Mouse (Mus musculus) midbrain, embryonic 12.5 days (tissue): ENCODE results near the gene Gm10644. TPM values are rescaled to one million over a fixed set of nuclear protein-coding genes. Genes with fewer than 3 reads are reported as not detected.

Source experiments
- ATAC-seq: fragments of 200-750 bp; cut with Nextera tagmentation; 2 replicates; pipeline ENCODE4 v1.8.0; 2017; ENCODE audit warnings: low read depth, moderate TSS enrichment, moderate library complexity; ENCODE audit not compliant: low FRiP score
- H3K27ac ChIP-seq: fragments of 300-500 bp; sonication (generic); replicated peaks from 2 replicates; pipeline ENCODE4 v1.5.1; 2016; ENCODE audit warnings: mild to moderate bottlenecking
- H3K27me3 ChIP-seq: fragments of 300-500 bp; sonication (generic); 2 replicates; pipeline ENCODE4 v1.6.1; 2016; ENCODE audit warnings: mild to moderate bottlenecking
- H3K36me3 ChIP-seq: fragments of 300-500 bp; sonication (generic); 2 replicates; pipeline ENCODE4 v1.6.1; 2016
- H3K4me1 ChIP-seq: fragments of 300-500 bp; sonication (generic); 2 replicates; pipeline ENCODE4 v1.6.1; 2016
- H3K4me2 ChIP-seq: fragments of 300-500 bp; sonication (generic); replicated peaks from 2 replicates; pipeline ENCODE4 v1.6.1; 2016; ENCODE audit warnings: mild to moderate bottlenecking, moderate library complexity
- H3K4me3 ChIP-seq: fragments of 300-500 bp; sonication (generic); 2 replicates; pipeline ENCODE4 v1.5.1; 2016; ENCODE audit warnings: mild to moderate bottlenecking
- H3K9ac ChIP-seq: fragments of 300-500 bp; sonication (generic); replicated peaks from 2 replicates; pipeline ENCODE4 v1.6.1; 2016; ENCODE audit warnings: mild to moderate bottlenecking, moderate library complexity
- H3K9me3 ChIP-seq: fragments of 300-500 bp; sonication (generic); 2 replicates; pipeline ENCODE4 v1.6.1; 2016; ENCODE audit warnings: mild to moderate bottlenecking
- WGBS: fragments of 180-500 bp; shearing (Covaris S2); methylation state at CpG from one replicate; pipeline ENCODE4 v1.1.7; 2016; 5-methylcytosine and 5-hydroxymethylcytosine counted together
- polyA plus RNA-seq: library from polyadenylated mRNA; unstranded; fragments of >200 nt; fragmentation: Nextera tagmentation; extraction: Ambion mirVana; gene quantifications from 2 replicates; pipeline ENCODE4 v1.2.1, GENCODE M21; 2016

Gene Gm10644
- polyA plus RNA-seq, result 0.76 and 0.88 TPM in 2 replicates

DNA sequence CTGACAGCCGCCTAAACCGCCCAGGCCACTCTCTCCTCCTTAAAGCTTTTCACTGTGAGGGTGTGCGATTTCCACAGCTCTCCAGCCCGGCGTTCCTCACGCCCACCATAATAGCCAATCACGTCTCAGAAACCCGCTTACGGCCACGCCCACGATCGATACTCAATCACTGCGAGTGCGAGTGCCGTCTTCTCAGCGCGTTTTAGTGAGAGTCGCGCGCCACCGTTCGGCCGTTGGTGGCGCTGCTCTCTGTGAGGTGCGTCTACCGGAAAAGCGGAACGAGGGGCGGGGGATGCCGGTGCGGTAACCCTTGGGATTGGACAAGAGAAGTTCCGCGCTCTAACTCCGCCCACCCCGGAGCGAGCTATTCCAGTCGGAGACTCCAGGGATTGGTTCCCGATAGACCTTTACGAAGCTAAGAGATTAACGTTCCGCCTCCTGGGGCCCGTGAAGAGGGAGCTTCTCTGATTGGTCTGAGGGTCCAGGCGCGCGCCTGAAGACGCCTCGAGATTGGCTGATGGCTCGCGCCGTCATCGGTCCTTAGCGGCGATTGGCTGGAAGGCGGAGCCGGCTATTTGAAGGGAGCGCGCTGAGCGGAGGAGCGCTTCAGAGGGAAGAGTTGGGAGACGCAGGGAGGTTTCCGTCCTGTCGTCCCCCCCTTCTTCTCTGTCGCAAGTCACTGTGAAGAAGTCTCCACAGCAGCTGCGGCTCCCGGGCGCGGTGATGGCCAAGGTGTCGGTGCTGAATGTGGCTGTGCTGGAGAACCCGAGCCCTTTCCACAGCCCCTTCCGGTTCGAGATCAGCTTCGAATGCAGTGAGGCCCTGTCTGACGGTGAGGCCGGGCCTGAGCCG, at the start of gene Gm10644, which contains the start of gene Asf1b:
Gene Gm10644, minus strand, starts transcription at position 100 of the 852 bp plus-strand sequence.
Gene Asf1b, plus strand, starts transcription at position 402 of the 852 bp plus-strand sequence.
- no peaks in the 10 kb centered on the region for H3K36me3 ChIP-seq
- under 1% methylated on average over 75 of the region's 75 CpGs for WGBS
- peak; percentile 99 for ATAC-seq
- peak within 1 kb of the TSS; percentile 82 for H3K4me2 ChIP-seq
- H3K9me3 ChIP-seq, result no peaks in the 10 kb centered on the region
- peaks cover 17% of the 10 kb centered on the region for H3K4me1 ChIP-seq
- 0 out of 2 replicates have a peak within 1 kb of the TSS, but pooled peaks have one; percentile 11 for H3K27ac ChIP-seq
- H3K9ac ChIP-seq, result peak within 1 kb of the TSS; percentile 62
- peak within 1 kb of the TSS; percentile 59 for H3K4me3 ChIP-seq
- H3K27me3 ChIP-seq, result no peaks in the 10 kb centered on the region

DNA sequence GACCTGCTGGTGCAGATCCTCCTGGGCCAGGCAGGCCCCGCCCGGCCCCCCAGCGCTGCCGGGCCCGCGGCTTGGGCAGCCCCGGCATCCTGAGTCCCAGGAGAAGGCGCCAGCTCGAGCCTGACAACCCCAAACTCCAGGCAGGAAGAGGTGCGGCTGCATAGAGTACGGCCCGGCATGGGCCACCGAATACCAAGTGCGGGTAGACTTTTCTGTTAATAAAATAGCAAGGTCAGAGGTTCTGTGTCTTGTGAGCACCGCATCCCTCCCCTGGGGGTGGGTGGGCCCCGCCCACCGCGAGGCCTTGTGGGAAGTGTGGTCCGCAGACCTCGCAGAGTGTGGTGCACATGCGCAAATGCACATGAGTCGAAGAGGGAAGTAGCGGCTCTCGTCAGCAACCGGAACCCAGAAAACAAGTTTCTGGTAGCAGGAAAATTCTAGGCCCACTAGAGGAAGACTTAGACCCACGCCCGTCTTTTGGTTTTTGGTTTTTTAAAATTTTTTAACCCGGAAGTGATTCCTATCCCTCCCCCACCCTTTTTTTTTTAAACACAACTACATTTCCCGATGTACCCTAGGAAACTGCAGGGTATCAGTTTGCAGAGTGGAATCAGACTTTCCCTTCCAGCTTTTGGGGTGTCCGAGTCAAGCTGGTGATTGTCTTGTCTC, 49.7 kb upstream of the Gm10644 start:
- peak overlapping the region; percentile 67 for H3K27ac ChIP-seq
- peaks cover 5% of the 10 kb centered on the region for H3K36me3 ChIP-seq
- peak overlapping the region; percentile 56 for H3K4me3 ChIP-seq
- H3K9me3 ChIP-seq, result no peaks in the 10 kb centered on the region
- peak; percentile 83 for ATAC-seq
- peaks cover 32% of the 10 kb centered on the region for H3K4me1 ChIP-seq
- peak overlapping the region; percentile 55 for H3K9ac ChIP-seq
- peaks cover 41% of the 10 kb centered on the region for H3K27me3 ChIP-seq
- peak overlapping the region; percentile 69 for H3K4me2 ChIP-seq
- WGBS, result under 1% methylated on average over 30 of the region's 30 CpGs

DNA sequence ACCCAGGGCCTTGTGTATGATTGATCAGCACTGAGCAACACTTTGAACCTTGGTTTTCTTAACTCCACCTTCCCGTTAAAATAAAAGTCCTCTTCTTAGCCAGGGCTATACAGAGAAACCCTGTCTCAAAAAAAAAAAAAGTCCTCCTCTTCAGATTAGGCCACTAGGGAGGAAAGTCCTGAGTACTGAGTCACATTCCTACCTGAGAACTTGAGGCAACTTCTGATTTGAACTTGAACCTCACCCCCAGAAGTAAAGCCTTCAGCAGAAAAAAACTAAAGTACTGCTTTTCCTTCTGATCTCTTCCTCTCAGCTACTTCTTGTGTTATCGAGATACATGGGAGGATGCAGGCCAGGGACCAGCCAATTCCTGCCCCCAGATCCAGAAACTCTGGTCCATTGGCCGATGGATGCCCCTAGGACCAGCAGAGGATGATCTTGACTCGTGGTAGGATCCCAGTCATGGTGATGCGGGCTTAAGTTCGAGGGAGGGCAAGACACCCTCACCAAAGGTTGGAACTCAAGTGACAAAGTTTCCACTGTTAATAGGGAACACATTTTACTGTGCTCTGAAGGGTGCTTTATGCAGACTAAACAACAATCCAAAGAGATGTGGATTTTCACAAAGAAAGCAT, 48.7 kb upstream of the Gm10644 start:
- no peak overlapping the region for H3K27ac ChIP-seq
- no peak for ATAC-seq
- H3K27me3 ChIP-seq, result peaks cover 46% of the 10 kb centered on the region
- H3K9me3 ChIP-seq, result no peaks in the 10 kb centered on the region
- peaks cover 10% of the 10 kb centered on the region for H3K36me3 ChIP-seq
- peak overlapping the region; percentile 55 for H3K9ac ChIP-seq
- H3K4me3 ChIP-seq, result peak overlapping the region; percentile 56
- H3K4me2 ChIP-seq, result peak overlapping the region; percentile 69
- H3K4me1 ChIP-seq, result peaks cover 41% of the 10 kb centered on the region
- 74% methylated on average over 6 of the region's 6 CpGs for WGBS

DNA sequence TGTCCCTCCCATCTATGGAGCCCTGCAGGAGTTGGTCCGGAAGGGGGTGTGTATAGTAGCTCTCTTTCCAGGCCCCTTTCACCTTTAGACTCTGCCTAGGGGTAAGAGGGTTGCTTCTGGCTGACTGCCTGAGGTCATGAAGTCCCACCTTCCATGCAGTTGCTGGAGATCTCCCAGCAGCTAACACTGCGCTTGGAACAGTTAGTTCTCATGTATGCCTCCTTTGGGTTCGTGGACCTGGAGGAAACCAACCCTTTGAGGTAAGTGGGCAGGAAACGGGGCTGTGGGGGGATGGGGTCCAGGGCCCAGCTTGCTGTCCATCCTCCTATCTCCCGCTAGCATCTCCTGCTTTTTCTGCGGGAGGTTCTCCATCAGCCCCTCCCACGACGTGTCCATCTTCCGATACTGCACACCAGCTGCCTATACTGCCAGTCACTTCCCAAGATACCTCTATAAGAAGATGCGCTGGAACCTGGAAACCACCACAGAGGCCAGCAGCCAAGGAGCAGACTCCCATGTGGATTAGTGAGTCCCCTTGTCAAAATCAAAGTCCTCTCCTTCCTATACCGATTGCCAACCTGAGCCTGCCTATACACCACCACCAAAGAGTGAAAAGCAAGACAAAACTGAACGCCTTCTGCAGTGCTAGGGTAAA, 48.1 kb upstream of the Gm10644 start:
- Histone ChIP-seq H3K27me3 (peaks cover 46% of the 10 kb centered on the region), H3K36me3 (peaks cover 10% of the 10 kb centered on the region), H3K4me3 (no peak overlapping the region), H3K9me3 (no peaks in the 10 kb centered on the region), H3K9ac (no peak overlapping the region), H3K27ac (no peak overlapping the region), H3K4me1 (peaks cover 46% of the 10 kb centered on the region), H3K4me2 (0 out of 2 replicates have a peak overlapping the region, but pooled peaks have one; percentile 5)
- ATAC-seq, result no peak
- WGBS, result 57% methylated on average over 12 of the region's 12 CpGs

DNA sequence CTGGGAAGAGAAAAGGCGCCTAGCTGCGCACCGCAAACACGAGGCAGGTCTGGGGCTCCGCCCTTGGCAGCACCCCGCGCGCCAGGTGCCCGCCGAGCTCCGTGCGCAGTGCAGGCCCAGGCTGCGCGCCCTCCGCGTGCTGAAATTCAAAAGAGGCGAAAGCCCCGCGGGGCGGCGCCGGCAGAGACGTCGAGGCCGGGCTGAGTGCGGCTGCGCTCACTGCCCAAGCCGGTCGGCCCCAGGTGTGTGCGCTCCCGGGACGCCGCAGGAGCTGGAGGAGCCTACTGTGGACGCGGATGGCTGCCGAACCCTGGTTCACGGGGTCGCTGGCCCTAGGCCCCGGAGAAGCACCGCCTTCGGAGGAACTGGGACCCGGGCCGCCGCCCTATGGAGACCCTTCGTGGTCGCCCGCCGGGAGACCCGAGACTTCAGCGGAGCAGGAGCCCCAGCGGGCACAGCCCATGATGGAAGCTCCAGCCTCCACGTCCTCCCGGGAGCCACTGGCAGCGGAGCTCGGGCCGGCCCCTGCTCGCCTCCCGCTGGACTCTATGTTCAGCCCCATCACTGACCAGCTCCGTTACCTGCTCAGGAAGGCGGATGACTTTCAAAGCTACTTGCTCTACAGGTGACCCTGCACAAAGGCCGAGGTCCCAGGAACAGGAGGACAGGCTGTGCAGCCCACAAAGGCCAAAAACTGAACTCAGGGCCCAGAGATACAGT, 46.4 kb upstream of the Gm10644 start, which contains the start of gene 1700067K01Rik:
Gene 1700067K01Rik, plus strand, starts transcription at position 222 of the 720 bp plus-strand sequence.
- Histone ChIP-seq H3K27ac (no peak within 1 kb of the TSS), H3K9ac (0 out of 2 replicates have a peak within 1 kb of the TSS, but pooled peaks have one; percentile 28), H3K27me3 (peaks cover 46% of the 10 kb centered on the region), H3K4me2 (peak within 1 kb of the TSS; percentile 35), H3K4me1 (peaks cover 46% of the 10 kb centered on the region), H3K36me3 (peaks cover 10% of the 10 kb centered on the region), H3K9me3 (no peaks in the 10 kb centered on the region), H3K4me3 (peak within 1 kb of the TSS; percentile 14)
- ATAC-seq, result no peak
- 18% methylated on average over 55 of the region's 61 CpGs for WGBS

DNA sequence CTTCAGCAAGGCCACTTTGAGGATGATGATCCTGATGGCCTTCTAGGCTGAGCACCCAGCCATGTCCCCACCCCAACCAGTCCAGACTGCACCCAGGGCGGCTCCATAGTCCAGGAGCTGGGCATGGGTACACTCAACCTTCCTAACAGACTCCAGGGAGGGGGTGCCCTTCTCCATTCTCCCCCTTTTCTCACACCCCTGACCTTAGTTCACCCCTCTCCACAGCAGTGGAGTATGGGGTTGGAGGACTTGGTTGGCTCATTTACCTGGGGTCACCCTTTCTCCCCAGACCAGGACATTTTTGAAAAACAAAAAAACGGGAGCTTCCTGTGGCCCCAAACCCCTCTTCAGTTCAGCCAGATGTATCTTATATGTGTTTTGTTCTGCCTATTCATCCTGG, 44.8 kb upstream of the Gm10644 start:
- no peak overlapping the region for H3K4me3 ChIP-seq
- H3K4me2 ChIP-seq, result no peak overlapping the region
- H3K36me3 ChIP-seq, result peaks cover 14% of the 10 kb centered on the region
- no peak for ATAC-seq
- WGBS, result 94% methylated on average over 2 of the region's 2 CpGs
- H3K9ac ChIP-seq, result no peak overlapping the region
- H3K27ac ChIP-seq, result no peak overlapping the region
- no peaks in the 10 kb centered on the region for H3K9me3 ChIP-seq
- H3K27me3 ChIP-seq, result peaks cover 46% of the 10 kb centered on the region
- H3K4me1 ChIP-seq, result peaks cover 49% of the 10 kb centered on the region

DNA sequence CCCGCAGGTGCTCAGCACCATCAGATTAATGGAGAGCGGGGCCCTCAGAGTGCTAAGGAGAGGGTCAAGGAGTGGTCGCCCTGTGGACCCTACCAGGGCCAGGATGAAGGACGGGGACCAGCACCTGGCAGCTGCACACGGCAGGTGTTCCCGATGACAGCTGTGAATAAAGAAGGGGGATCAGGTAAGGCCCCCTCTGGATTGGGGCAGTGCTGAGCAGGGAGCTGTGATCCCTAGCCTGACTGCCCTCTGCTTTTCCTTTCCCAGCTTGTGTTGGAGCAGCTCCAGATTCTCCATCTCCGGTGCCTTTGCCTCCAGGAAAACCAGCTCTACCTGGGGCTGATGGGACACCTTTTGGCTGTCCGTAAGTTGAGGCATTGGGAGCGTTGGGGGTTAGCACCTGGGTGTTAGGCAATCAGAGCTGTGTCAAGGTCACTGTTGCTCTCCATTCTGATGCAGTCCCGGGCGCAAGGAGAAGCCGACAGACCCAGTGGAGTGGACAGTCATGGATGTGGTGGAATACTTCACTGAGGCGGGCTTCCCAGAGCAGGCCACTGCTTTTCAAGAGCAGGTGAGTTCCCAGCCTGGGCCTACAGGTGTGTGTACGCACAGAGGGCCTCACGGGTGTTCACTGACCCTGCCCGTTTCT, 44.2 kb upstream of the Gm10644 start:
- peaks cover 20% of the 10 kb centered on the region for H3K36me3 ChIP-seq
- peaks cover 46% of the 10 kb centered on the region for H3K27me3 ChIP-seq
- peak overlapping the region; percentile 86 for H3K4me2 ChIP-seq
- peaks cover 45% of the 10 kb centered on the region for H3K4me1 ChIP-seq
- H3K27ac ChIP-seq, result no peak overlapping the region
- no peaks in the 10 kb centered on the region for H3K9me3 ChIP-seq
- no peak for ATAC-seq
- WGBS, result 73% methylated on average over 16 of the region's 16 CpGs
- peak overlapping the region; percentile 75 for H3K9ac ChIP-seq
- peak overlapping the region; percentile 86 for H3K4me3 ChIP-seq

DNA sequence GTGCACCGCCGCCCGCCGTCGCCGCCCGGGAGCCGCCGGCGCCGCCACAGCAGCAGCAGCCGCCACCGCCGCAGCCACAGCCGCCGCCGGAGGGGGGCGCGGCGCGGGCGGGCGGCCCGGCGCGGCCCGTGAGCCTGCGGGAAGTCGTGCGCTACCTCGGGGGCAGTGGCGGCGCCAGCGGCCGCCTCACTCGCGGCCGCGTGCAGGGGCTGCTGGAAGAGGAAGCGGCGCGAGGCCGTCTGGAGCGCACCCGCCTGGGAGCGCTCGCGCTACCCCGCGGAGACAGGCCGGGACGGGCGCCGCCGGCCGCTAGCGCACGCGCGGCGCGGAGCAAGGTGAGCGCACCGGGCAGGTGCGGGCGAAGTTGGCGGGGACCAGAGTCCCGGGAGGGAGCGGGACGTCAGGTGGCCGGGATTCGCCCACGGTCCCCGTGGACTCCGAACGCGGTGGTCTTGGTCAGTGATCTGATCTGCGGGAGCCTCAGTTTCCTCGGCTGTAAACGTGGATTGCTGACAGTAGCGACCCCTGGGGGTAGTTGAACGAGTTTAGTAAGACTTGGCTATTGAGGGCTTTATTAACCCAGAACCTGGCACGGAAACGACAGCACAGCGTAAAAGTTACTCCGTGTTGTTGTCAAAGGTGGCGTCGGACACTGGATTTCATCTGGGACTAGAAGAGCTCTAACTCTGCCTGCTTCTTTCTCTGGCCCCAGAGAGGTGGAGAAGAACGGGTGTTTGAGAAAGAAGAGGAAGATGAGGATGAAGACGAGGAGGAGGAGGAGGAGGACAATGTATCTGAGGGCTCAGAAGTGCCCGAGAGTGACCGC, 43.4 kb upstream of the Gm10644 start:
- Histone ChIP-seq H3K36me3 (peaks cover 21% of the 10 kb centered on the region), H3K27ac (peak overlapping the region; percentile 87), H3K27me3 (peaks cover 45% of the 10 kb centered on the region), H3K9me3 (no peaks in the 10 kb centered on the region), H3K9ac (peak overlapping the region; percentile 75), H3K4me2 (peak overlapping the region; percentile 86), H3K4me3 (peak overlapping the region; percentile 86), H3K4me1 (peaks cover 39% of the 10 kb centered on the region)
- WGBS, result 1% methylated on average over 67 of the region's 92 CpGs
- ATAC-seq, result no peak

DNA sequence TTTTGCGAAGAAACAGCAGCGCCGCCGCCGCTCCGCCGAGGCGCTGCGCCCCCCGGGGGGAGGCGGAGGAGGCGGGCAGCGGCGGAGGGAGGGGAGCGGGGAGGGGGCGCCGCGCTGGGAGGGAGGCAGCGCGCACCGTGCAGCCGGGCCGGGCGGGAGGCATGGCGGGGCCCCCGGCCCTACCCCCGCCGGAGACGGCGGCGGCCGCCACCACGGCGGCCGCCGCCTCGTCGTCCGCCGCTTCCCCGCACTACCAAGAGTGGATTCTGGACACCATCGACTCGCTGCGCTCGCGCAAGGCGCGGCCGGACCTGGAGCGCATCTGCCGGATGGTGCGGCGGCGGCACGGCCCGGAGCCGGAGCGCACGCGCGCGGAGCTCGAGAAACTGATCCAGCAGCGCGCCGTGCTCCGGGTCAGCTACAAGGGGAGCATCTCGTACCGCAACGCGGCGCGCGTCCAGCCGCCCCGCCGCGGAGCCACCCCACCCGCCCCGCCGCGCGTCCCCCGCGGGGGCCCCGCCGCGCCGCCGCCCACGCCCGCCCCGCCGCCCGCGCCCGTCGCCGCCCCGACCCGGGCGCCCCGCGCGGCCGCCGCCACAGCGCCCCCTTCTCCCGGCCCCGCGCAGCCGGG, 42.6 kb upstream of the Gm10644 start, which contains the start of gene Samd1:
Gene Samd1, plus strand, starts transcription at position 162 of the 631 bp plus-strand sequence.
- H3K27me3 ChIP-seq, result peaks cover 37% of the 10 kb centered on the region
- H3K36me3 ChIP-seq, result peaks cover 21% of the 10 kb centered on the region
- H3K4me3 ChIP-seq, result peak within 1 kb of the TSS; percentile 86
- H3K9ac ChIP-seq, result peak within 1 kb of the TSS; percentile 87
- no peaks in the 10 kb centered on the region for H3K9me3 ChIP-seq
- H3K27ac ChIP-seq, result peak within 1 kb of the TSS; percentile 97
- H3K4me2 ChIP-seq, result peak within 1 kb of the TSS; percentile 86
- peaks cover 31% of the 10 kb centered on the region for H3K4me1 ChIP-seq
- no CpG with 5 or more reads among the region's 112 CpGs for WGBS
- peak; percentile 9; the same call in 1 of the 2 replicates for ATAC-seq
